Mouse (Mus musculus): ENCODE measurements around the gene Srsf11. TPM values are rescaled to one million over a fixed set of nuclear protein-coding genes. Genes with fewer than 3 reads are reported as not detected.

Gene Srsf11
- 102 and 147 TPM in 2 replicates for polyA plus RNA-seq (2015; fragmentation: Nextera tagmentation; extraction: Ambion mirVana)

DNA sequence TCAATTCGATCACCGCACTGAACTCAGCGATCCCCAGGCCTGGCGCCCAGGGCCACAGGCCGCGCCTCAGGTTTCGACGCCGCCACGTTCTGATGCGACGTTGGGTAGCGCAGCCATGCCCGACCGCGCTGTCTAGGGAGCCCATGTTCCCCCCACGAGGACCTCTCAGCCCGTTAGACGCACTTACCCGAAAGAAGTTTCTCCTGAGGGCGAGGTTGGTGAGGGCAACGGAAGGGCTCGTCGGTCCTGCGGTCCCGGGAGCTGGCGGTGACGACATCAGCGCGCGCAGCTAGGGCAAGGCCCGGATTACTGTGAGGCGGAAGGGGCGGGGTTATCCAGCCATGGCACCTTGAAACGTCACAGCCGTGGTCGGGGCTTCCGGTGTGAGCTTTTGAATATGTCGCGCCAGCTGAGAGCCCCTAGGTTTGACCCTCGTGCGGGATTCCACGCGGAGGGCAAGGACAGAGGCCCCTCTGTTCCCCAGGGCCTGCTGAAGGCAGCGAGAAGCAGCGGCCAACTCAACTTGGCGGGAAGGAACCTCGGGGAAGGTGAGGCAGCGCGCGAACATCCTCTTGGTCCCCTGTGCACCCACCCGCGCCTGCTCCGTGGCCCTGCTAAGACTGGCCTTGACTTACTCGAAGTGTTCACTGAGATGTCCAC lies at the start of gene Srsf11, which contains the start of gene Lrrc40:
Srsf11 (minus strand) TSS at position 311 of the 660 bp plus-strand sequence.
Lrrc40 (plus strand) TSS at position 334 of the 660 bp plus-strand sequence.

Other genes with a start within 250 kb of the Srsf11 start
- 12.9 and 14.4 TPM in 2 replicates for gene Cth, start 111.6 kb downstream of the Srsf11 start, polyA plus RNA-seq (2015; fragmentation: Nextera tagmentation; extraction: Ambion mirVana)
- gene Ankrd13c, start 89.4 kb downstream of the Srsf11 start, polyA plus RNA-seq (2015; fragmentation: Nextera tagmentation; extraction: Ambion mirVana): 15.4 and 23.4 TPM in 2 replicates
- 33.4 and 48.6 TPM in 2 replicates for gene Lrrc40, start within 50 bp of the Srsf11 start, polyA plus RNA-seq (2015; fragmentation: Nextera tagmentation; extraction: Ambion mirVana)

All from adrenal gland, postnatal 0 days (tissue).